15 mouse cellular contexts compared by ENCODE assay signal in genomic region chrX:12062932-12063260, GRCm38 (mm10).
DNase-seq lines count a peak whose midpoint lies in the region; ATAC-seq and TF ChIP-seq lines count a peak whose summit lies in the region.
"Had no signal": no experiment of that assay in that cellular context is flagged by ENCODE, and none has a peak within 500 bp of the region (broad histone marks: within the 10 kb centered on the region; RNA-seq: fewer than 3 reads in every experiment).

No protein-coding gene starts in this region.

- ATAC-seq in kidney, embryonic 14.5 days (ENCODE audit: low FRiP score, low TSS enrichment): no peak
- no peak for ATAC-seq in hindbrain, embryonic 14.5 days (ENCODE audit: low FRiP score)
- ATAC-seq in midbrain, embryonic 15.5 days (replicated peaks): no peak
- no peak for ATAC-seq in megakaryocyte-erythroid progenitor cell, adult 5-6 weeks (replicated peaks; ENCODE audit: low FRiP score, low TSS enrichment, poor library complexity, severe bottlenecking)

- WGBS in kidney, embryonic 14.5 days: 20% methylated on average over 6 of the region's 6 CpGs
- WGBS in forebrain, embryonic 10.5 days: 6% methylated on average over 6 of the region's 6 CpGs
- 23% methylated on average over 6 of the region's 6 CpGs for WGBS in hindbrain, embryonic 14.5 days
- 25% methylated on average over 6 of the region's 6 CpGs for WGBS in midbrain, embryonic 15.5 days

- H3K9me3 ChIP-seq in kidney, embryonic 14.5 days (ENCODE audit: control insufficient read depth, low read length): no peaks in the 10 kb centered on the region
- H3K9me3 ChIP-seq in forebrain, embryonic 10.5 days: no peaks in the 10 kb centered on the region
- no peaks in the 10 kb centered on the region for H3K9me3 ChIP-seq in hindbrain, embryonic 14.5 days (ENCODE audit: control insufficient read depth, low read length)
- no peaks in the 10 kb centered on the region for H3K9me3 ChIP-seq in midbrain, embryonic 15.5 days

- peaks cover 11% of the 10 kb centered on the region for H3K36me3 ChIP-seq in kidney, embryonic 14.5 days (ENCODE audit: control insufficient read depth, insufficient read depth, low read length)
- H3K36me3 ChIP-seq in forebrain, embryonic 10.5 days (replicated peaks): peaks cover 23% of the 10 kb centered on the region
- peaks cover 7% of the 10 kb centered on the region for H3K36me3 ChIP-seq in hindbrain, embryonic 14.5 days (replicated peaks; ENCODE audit: control insufficient read depth, insufficient read depth)
- no peaks in the 10 kb centered on the region for H3K36me3 ChIP-seq in midbrain, embryonic 15.5 days (replicated peaks)

- DNase-seq in kidney, postnatal 14 days: no peak
- no peak for DNase-seq in forebrain, embryonic 10.5 days (ENCODE audit: extremely low spot score, low spot score)
- no peak for DNase-seq in hindbrain, embryonic 14.5 days (ENCODE audit: low spot score)
- DNase-seq in adrenal gland, adult 2 months: no peak
- no peak for DNase-seq in layer of hippocampus, adult 2 months (ENCODE audit: low spot score in 2 of 2)
- DNase-seq: adrenal gland, postnatal 10 days; cerebellum, adult 9-10 months; gastrocnemius, adult 2 months; left cerebral cortex, postnatal 4 days; lung, postnatal 4 days had no signal

- H3K9ac ChIP-seq in kidney, embryonic 14.5 days (ENCODE audit: low read depth, low read length): no peak overlapping the region
- peak overlapping the region; percentile 34; the same call in 1 of the 2 replicates for H3K9ac ChIP-seq in hindbrain, embryonic 14.5 days
- no peak overlapping the region for H3K9ac ChIP-seq in midbrain, embryonic 15.5 days

- H3K4me3 ChIP-seq in kidney, embryonic 14.5 days (ENCODE audit: low read length): no peak overlapping the region
- H3K4me3 ChIP-seq in forebrain, embryonic 10.5 days: peak overlapping the region; percentile 29
- no peak overlapping the region for H3K4me3 ChIP-seq in hindbrain, embryonic 14.5 days (replicated peaks; ENCODE audit: low read length)
- no peak overlapping the region for H3K4me3 ChIP-seq in midbrain, embryonic 15.5 days
- H3K4me3 ChIP-seq in layer of hippocampus, adult 2 months: no peak overlapping the region
- H3K4me3 ChIP-seq: erythroblast, embryonic 14.5 days; gastrocnemius, adult 2 months; myocyte had no signal

- H3K27me3 ChIP-seq in kidney, embryonic 14.5 days (ENCODE audit: control insufficient read depth, insufficient read depth, low read length): peaks cover 6% of the 10 kb centered on the region
- peaks cover 99% of the 10 kb centered on the region for H3K27me3 ChIP-seq in forebrain, embryonic 10.5 days (ENCODE audit: poor library complexity, severe bottlenecking)
- H3K27me3 ChIP-seq in hindbrain, embryonic 14.5 days (ENCODE audit: control insufficient read depth, insufficient read depth, low read length): peaks cover 29% of the 10 kb centered on the region
- H3K27me3 ChIP-seq in midbrain, embryonic 15.5 days (replicated peaks): peaks cover 19% of the 10 kb centered on the region

- peaks cover 52% of the 10 kb centered on the region for H3K4me1 ChIP-seq in kidney, embryonic 14.5 days (ENCODE audit: control insufficient read depth, insufficient read depth, low read length)
- H3K4me1 ChIP-seq in forebrain, embryonic 10.5 days: peaks cover 84% of the 10 kb centered on the region
- peaks cover 59% of the 10 kb centered on the region for H3K4me1 ChIP-seq in hindbrain, embryonic 14.5 days (replicated peaks; ENCODE audit: control insufficient read depth, insufficient read depth, low read length)
- H3K4me1 ChIP-seq in midbrain, embryonic 15.5 days: peaks cover 72% of the 10 kb centered on the region

- 0 out of 2 replicates have a peak overlapping the region, but pooled peaks have one; percentile 17 for H3K27ac ChIP-seq in kidney, embryonic 14.5 days (ENCODE audit: low read depth, low read length)
- peak overlapping the region; percentile 79 for H3K27ac ChIP-seq in forebrain, embryonic 10.5 days
- no peak overlapping the region; the same call in 1 of the 2 replicates for H3K27ac ChIP-seq in hindbrain, embryonic 14.5 days
- H3K27ac ChIP-seq in midbrain, embryonic 15.5 days: peak overlapping the region; percentile 69
- no peak overlapping the region for H3K27ac ChIP-seq in layer of hippocampus, adult 2 months
- H3K27ac ChIP-seq: gastrocnemius, adult 2 months had no signal

- no peak overlapping the region for H3K4me2 ChIP-seq in kidney, embryonic 14.5 days (replicated peaks; ENCODE audit: low read depth, low read length)
- H3K4me2 ChIP-seq in hindbrain, embryonic 14.5 days (replicated peaks): peak overlapping the region; percentile 11; the same call in 1 of the 2 replicates
- peak overlapping the region; percentile 22; the same call in 1 of the 2 replicates for H3K4me2 ChIP-seq in midbrain, embryonic 15.5 days

- no peak for TF ChIP-seq CTCF in layer of hippocampus, adult 2 months (conservative IDR thresholded peaks at IDR 0.05)

Comparison
In these comparisons a context has a peak if more than half of its experiments do, and no peak if none do; other contexts are left out.
1. H3K27ac ChIP-seq: peak in kidney, embryonic 14.5 days (single experiment), forebrain, embryonic 10.5 days (single experiment) and midbrain, embryonic 15.5 days (single experiment); none in hindbrain, embryonic 14.5 days (single experiment) and layer of hippocampus, adult 2 months (single experiment).